Mouse (Mus musculus) kidney, adult 2 months (tissue): ENCODE results near the gene Pla2g2c.

Experiments used
- CTCF ChIP-seq: fragments of 200-500 bp; conservative IDR thresholded peaks from 2 replicates; pipeline ENCODE4 v1.5.1; 2011; ENCODE audit warnings: low read depth, mild to moderate bottlenecking, control low read depth, low read length, moderate library complexity, mixed read lengths; ENCODE audit not compliant: insufficient read depth, insufficient read length
- POLR2A ChIP-seq: fragments of 200-500 bp; IDR thresholded peaks from one replicate; pipeline ENCODE4 v1.6.1; 2011; ENCODE audit warnings: low read depth, low read length, control low read depth

DNA sequence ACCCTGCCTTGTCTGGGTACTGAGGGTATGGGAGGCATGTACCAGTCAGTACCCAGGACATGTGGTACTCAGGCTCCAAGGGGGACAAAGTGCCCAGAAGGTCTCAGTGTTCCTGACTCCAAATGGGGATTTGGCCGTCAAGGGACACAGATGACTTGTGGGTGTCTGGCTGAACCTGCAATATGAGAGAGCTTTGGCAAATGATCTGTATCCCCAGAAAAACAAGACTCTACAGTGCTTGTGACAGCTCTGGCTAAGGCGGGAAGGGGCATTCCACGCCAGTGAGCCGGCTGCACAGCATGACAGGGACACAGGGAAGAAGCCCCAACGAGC is 5.4 kb upstream of the Pla2g2c start:
- no peak for TF ChIP-seq CTCF
- no peak for TF ChIP-seq POLR2A
